Mouse (Mus musculus): ENCODE data around the gene Crk.

DNA sequence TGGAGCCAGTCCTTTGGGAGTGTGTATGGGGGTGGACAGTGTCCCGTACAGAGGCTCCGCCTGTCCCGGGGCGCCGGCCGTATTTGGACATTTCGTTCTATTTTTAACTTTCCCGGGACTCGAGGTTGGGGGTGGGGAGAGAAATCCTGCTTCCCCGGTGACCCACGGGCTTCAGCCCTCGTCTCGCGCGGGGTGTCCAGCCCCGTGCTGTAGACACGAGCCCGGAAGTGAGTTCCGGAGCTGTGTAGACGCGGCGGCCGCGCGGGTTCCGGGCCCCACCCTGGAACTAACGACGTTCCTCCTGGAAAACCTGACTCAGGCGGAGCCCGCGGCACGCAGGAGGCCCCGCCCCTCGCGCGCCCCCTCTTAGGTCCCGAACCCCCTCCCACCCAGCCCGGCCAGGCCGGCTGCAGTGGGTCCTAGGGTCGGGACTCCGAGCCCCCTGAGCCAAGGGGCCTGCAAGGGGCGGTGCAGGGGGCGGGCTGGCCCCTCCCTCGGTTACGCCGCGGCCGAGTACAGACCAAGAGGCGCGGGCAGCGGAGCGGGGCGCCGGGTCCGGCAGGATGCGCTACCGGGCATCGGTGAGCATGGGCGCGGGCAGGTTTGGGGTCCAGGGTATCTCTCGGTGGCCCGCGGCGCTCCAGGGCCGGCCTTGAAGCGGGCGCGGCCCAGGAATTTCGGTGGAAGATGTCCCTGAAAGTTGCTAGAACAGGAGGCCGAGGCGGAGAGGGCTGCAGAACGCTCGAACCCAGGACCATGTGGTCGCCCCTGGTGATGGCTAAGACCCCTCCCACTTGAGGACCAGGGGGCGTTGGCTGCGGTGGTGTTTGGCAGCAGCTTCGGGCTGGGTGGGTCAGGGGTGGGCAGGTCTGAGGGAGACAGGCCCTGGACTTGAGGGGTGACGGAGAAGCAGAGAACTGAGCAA, 23.2 kb upstream of the Crk start:
- TF ChIP-seq POLR2A (IDR thresholded peaks at IDR 0.05; ENCODE audit: control insufficient read depth, extremely low read depth, insufficient read depth, low read length, poor library complexity) (no peak), CTCF (IDR thresholded peaks at IDR 0.05; ENCODE audit: borderline replicate concordance, control insufficient read depth, extremely low read depth, insufficient read depth, low read length, poor library complexity) (no peak)

Data from thymus, adult 2 months (tissue).